Mouse (Mus musculus) kidney, postnatal 14 days (tissue): ENCODE measurements around the gene Mbnl1.
A peak's percentile ranks its signal among the peaks of the same experiment; 100 is the strongest.
"Not testable (repeated sequence)": the region's sequence is repeated elsewhere in the genome, so short reads cannot be mapped to it uniquely, and the experiment has no call there.

Source experiments
- DNase-seq: peaks from one replicate; pipeline ENCODE4 v3.0.0; 2022; ENCODE audit warnings: mixed read lengths

Mbnl1 gene

GRCm38 (mm10) chr3:60494774-60495535 is 22.3 kb downstream of the Mbnl1 start:
- DNase-seq, result not testable (repeated sequence)

- DNase-seq, result no peak
Observed at GRCm38 (mm10) chr3:60496197-60496596, 23.6 kb downstream of the Mbnl1 start.

GRCm38 (mm10) chr3:60498151-60498550 is 25.5 kb downstream of the Mbnl1 start:
- DNase-seq, result no peak

GRCm38 (mm10) chr3:60498646-60499045 is 26.0 kb downstream of the Mbnl1 start:
- DNase-seq, result no peak

- no peak for DNase-seq
Observed at GRCm38 (mm10) chr3:60499157-60499578, 26.5 kb downstream of the Mbnl1 start.

GRCm38 (mm10) chr3:60499718-60500450 is 27.3 kb downstream of the Mbnl1 start:
- peak; percentile 53 for DNase-seq

- DNase-seq, result peak; percentile 89
Observed at GRCm38 (mm10) chr3:60500571-60501527, 28.2 kb downstream of the Mbnl1 start.

GRCm38 (mm10) chr3:60501561-60502151 is 29.0 kb downstream of the Mbnl1 start:
- peak; percentile 87 for DNase-seq

- no peak for DNase-seq
Observed at GRCm38 (mm10) chr3:60502155-60502987, 29.7 kb downstream of the Mbnl1 start.

GRCm38 (mm10) chr3:60503196-60503595 is 30.6 kb downstream of the Mbnl1 start:
- no peak for DNase-seq

- no peak for DNase-seq
Observed at GRCm38 (mm10) chr3:60504775-60505430, 32.3 kb downstream of the Mbnl1 start.

GRCm38 (mm10) chr3:60506821-60507220 is 34.2 kb downstream of the Mbnl1 start:
- no peak for DNase-seq

GRCm38 (mm10) chr3:60507496-60507895 is 34.9 kb downstream of the Mbnl1 start:
- DNase-seq, result no peak

- DNase-seq, result no peak
Observed at GRCm38 (mm10) chr3:60507979-60508378, 35.3 kb downstream of the Mbnl1 start.

- DNase-seq, result no peak
Observed at GRCm38 (mm10) chr3:60511197-60511596, 38.6 kb downstream of the Mbnl1 start.

- DNase-seq, result no peak
Observed at GRCm38 (mm10) chr3:60513337-60513736, 40.7 kb downstream of the Mbnl1 start.

GRCm38 (mm10) chr3:60513746-60514145 is 41.1 kb downstream of the Mbnl1 start:
- DNase-seq, result no peak

GRCm38 (mm10) chr3:60515430-60515829 is 42.8 kb downstream of the Mbnl1 start:
- DNase-seq, result no peak

GRCm38 (mm10) chr3:60516054-60516674 is 43.5 kb downstream of the Mbnl1 start:
- DNase-seq, result peak; percentile 67

- no peak for DNase-seq
Observed at GRCm38 (mm10) chr3:60517234-60517787, 44.7 kb downstream of the Mbnl1 start.
